Mouse (Mus musculus): ENCODE results near the gene Slc25a44.

DNA sequence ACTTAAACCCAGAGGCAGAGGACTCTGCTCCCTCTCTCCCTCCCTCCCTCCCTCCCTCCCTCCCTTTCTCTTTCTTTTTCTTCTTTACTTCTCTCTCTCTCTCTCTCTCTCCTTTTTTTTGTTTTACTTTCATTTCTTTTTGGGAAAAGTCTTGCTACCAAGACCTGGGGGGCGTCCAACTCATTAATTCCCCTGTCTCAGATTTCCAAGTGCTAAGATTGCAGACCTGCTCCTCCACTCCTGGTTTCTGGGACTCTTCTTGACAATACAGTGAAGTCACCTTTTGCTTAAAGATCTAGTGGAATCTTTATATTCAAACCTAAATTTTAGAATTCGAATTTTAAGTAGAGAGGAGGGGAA is 371 bp upstream of the Slc25a44 start:
- TF ChIP-seq CTCF (IDR thresholded peaks at IDR 0.05; ENCODE audit: borderline replicate concordance, extremely low read depth, insufficient read depth, insufficient read length) (no peak), POLR2A (IDR thresholded peaks at IDR 0.05; ENCODE audit: borderline replicate concordance, extremely low read depth, insufficient read depth, insufficient read length, poor library complexity, severe bottlenecking) (no peak)

Data from brain, embryonic 14.5 days (tissue).